Mouse (Mus musculus) kidney, embryonic 15.5 days (tissue): ENCODE results near the gene Npcd. TPM values are rescaled to one million over a fixed set of nuclear protein-coding genes. Genes with fewer than 3 reads are reported as not detected.

Experiments used
- ATAC-seq: fragments of 200-750 bp; cut with Nextera tagmentation; replicated peaks from 2 replicates; pipeline ENCODE4 v1.8.0; 2017; ENCODE audit warnings: moderate TSS enrichment; ENCODE audit not compliant: low FRiP score
- H3K27ac ChIP-seq: fragments of 300-500 bp; sonication (generic); 2 replicates; pipeline ENCODE4 v1.5.1; 2015; ENCODE audit warnings: mild to moderate bottlenecking, inconsistent platforms
- H3K27me3 ChIP-seq: fragments of 300-500 bp; sonication (generic); 2 replicates; pipeline ENCODE4 v1.6.1; 2015; ENCODE audit warnings: inconsistent platforms
- H3K36me3 ChIP-seq: fragments of 300-500 bp; sonication (generic); 2 replicates; pipeline ENCODE4 v1.6.1; 2015; ENCODE audit warnings: inconsistent platforms
- H3K4me1 ChIP-seq: fragments of 300-500 bp; sonication (generic); 2 replicates; pipeline ENCODE4 v1.6.1; 2015; ENCODE audit warnings: inconsistent platforms
- H3K4me2 ChIP-seq: fragments of 300-500 bp; sonication (generic); 2 replicates; pipeline ENCODE4 v1.6.1; 2015; ENCODE audit warnings: moderate library complexity, mild to moderate bottlenecking, inconsistent platforms
- H3K4me3 ChIP-seq: fragments of 300-500 bp; sonication (generic); replicated peaks from 2 replicates; pipeline ENCODE4 v1.5.1; 2015; ENCODE audit warnings: mild to moderate bottlenecking, inconsistent platforms
- H3K9ac ChIP-seq: fragments of 300-500 bp; sonication (generic); 2 replicates; pipeline ENCODE4 v1.6.1; 2015; ENCODE audit warnings: mild to moderate bottlenecking, inconsistent platforms
- H3K9me3 ChIP-seq: fragments of 300-500 bp; sonication (generic); replicated peaks from 2 replicates; pipeline ENCODE4 v1.6.1; 2016; ENCODE audit warnings: inconsistent platforms
- WGBS: fragments of 180-500 bp; shearing (Covaris S2); methylation state at CpG from one replicate; pipeline ENCODE4 v1.1.7; 2015; ENCODE audit warnings: mixed read lengths; 5-methylcytosine and 5-hydroxymethylcytosine counted together
- polyA plus RNA-seq: library from polyadenylated mRNA; unstranded; fragments of >200 nt; fragmentation: Nextera tagmentation; extraction: Ambion mirVana; gene quantifications from 2 replicates; pipeline ENCODE4 v1.2.1, GENCODE M21; 2015

Npcd gene
- polyA plus RNA-seq, 1 experiment from 2014 or later = not detected

DNA sequence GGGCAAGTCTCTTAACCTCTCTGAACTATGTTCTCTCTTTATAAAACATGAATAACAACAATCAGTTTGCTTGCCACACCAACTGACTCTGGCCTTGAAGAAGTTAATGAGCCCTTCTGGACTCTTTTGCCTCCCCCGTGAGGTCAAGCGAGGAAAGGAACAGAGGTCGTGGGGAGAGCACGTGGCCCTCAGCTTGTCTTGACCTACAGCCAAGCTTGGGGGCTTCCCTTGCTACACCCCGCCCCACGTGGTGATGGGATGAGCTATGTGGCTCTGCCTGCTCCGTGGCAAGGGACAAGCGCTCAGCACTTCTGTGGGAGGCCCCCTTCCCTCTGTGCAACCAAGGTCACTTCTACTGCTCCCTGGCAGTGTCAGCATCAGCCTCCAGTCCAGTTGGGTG is 89.3 kb downstream of the Npcd start:
- peaks cover 41% of the 10 kb centered on the region for H3K4me1 ChIP-seq
- 45% methylated on average over 8 of the region's 8 CpGs for WGBS
- no peaks in the 10 kb centered on the region for H3K9me3 ChIP-seq
- no peak overlapping the region for H3K9ac ChIP-seq
- H3K36me3 ChIP-seq = no peaks in the 10 kb centered on the region
- no peak overlapping the region for H3K4me2 ChIP-seq
- H3K27me3 ChIP-seq = no peaks in the 10 kb centered on the region
- no peak for ATAC-seq
- H3K4me3 ChIP-seq = no peak overlapping the region
- H3K27ac ChIP-seq = no peak overlapping the region

DNA sequence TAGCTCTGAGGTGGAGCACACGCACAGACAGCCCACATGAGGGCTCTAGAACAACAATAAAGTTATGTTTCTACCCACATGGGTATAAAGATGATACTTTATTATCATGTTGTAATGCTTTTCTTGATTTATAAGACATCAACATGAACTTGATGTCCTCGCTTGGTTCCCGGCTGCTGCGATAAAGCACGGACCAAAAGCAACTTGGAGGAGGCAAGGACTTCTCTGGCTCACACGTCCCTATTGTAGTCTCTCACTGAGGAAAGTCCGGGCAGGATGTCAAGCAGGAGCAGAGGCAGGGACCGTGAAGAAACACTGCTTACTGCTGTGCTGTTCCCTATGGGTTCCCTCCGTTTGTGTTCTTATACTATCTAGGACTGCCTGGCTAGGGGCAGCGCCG is 90.0 kb downstream of the Npcd start:
- no peak overlapping the region for H3K9ac ChIP-seq
- H3K4me1 ChIP-seq = peaks cover 49% of the 10 kb centered on the region
- H3K27ac ChIP-seq = no peak overlapping the region
- 90% methylated on average over 11 of the region's 11 CpGs for WGBS
- no peaks in the 10 kb centered on the region for H3K9me3 ChIP-seq
- no peak overlapping the region for H3K4me3 ChIP-seq
- no peak overlapping the region for H3K4me2 ChIP-seq
- H3K36me3 ChIP-seq = no peaks in the 10 kb centered on the region
- no peaks in the 10 kb centered on the region for H3K27me3 ChIP-seq
- no peak for ATAC-seq

DNA sequence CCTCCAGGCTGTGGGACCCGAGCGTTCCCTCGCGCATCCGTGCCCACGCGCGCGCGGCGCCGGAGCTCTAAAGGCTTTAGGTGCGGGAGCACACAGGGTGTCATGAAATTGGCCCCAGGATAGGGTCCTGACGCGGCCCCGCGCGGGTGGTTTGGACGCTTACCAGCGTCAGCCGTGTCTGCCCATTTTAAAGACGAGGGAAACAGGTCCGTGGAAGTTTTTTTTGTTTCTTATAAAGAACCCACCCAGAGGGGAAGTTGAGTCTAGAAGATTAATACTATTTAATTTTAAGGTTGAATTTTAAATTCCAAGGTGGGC is 91.4 kb downstream of the Npcd start:
- Histone ChIP-seq H3K9ac (peak overlapping the region; percentile 85), H3K27ac (peak overlapping the region; percentile 47; the same call in 1 of the 2 replicates), H3K4me3 (peak overlapping the region; percentile 97), H3K4me1 (peaks cover 56% of the 10 kb centered on the region), H3K4me2 (peak overlapping the region; percentile 93), H3K36me3 (peaks cover 12% of the 10 kb centered on the region), H3K27me3 (no peaks in the 10 kb centered on the region), H3K9me3 (no peaks in the 10 kb centered on the region)
- under 1% methylated on average over 23 of the region's 23 CpGs for WGBS
- no peak; the same call in 1 of the 2 replicates for ATAC-seq

DNA sequence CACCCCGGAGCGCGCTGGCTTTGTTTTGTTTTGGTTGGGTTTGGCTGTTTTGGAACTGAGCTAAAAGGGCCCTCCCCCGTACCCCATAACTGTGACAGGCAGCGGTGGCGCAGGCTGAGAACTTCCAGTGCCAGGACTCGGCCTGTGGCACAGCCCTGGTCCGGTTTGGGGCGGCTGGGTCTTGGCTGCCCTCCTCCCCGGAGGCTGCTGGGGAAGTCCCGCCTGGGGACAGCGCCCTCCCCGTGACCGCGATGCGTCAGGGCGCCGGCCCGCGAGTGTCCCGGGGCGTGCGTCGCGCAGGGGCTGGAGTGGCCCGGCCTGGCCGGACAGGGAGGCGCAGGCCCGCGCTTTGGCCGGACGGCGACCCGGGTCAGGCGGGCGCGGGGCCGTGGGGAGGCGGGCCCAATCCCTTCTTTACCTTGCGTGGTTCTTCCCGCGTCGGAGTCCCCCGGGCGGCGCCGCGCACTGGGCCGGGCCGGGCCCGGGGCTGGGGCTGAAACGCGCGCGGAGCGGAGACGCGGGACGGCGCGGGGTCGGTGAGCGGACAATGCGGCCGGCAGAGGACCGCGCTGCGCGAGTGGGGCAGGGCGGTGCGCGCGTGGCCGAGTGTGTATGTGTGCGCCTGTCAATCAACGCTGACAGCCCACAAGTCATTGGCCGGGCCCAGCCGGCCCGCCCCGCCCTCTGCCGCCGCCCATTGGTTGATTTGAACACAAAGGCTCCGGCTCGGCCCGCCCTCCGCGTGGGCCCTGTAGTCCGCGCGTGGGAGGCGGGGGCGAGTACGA is 91.9 kb downstream of the Npcd start, which contains the start of gene Sun2:
Gene Sun2 (minus strand): TSS at position 616 of the 785 bp plus-strand sequence.
- Histone ChIP-seq H3K27ac (peak within 1 kb of the TSS; percentile 72), H3K36me3 (peaks cover 18% of the 10 kb centered on the region), H3K4me3 (peak within 1 kb of the TSS; percentile 97), H3K9ac (peak within 1 kb of the TSS; percentile 85), H3K4me2 (peak within 1 kb of the TSS; percentile 93), H3K27me3 (no peaks in the 10 kb centered on the region), H3K4me1 (peaks cover 56% of the 10 kb centered on the region), H3K9me3 (no peaks in the 10 kb centered on the region)
- peak; percentile 89 for ATAC-seq
- under 1% methylated on average over 78 of the region's 93 CpGs for WGBS

DNA sequence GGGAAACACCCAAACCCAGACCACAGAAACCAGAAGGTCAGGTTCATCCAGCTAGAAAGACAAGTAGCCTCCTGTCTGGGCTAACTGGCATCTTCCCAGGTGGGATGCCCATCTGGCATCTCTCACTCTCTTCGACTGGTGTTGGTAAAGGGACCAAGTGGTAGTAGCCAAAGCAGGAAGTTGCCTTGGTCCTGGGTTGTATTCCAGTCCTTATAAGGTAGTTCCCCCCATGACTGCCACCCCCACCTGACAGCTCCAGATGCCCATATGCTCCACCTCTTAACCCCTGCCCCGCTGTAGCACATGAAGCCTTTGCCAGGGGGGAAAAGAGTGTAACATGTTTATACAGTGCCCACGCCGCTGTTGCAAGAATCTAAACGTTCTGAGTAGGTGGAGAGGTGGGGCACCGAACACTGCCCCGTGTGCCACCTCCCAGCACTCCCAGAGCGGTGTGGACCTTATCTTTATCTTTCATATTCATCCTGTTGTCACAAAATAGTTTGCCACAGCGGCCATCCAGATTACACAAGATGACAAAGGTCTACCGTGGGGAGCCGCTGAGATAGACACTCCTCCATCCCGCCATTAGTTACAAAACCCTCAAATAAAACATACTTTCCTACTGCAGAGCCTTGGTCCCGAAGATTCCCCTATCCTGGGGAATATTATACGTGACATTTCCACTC is 92.7 kb downstream of the Npcd start:
- Histone ChIP-seq H3K4me1 (peaks cover 56% of the 10 kb centered on the region), H3K27ac (peak overlapping the region; percentile 72), H3K4me2 (peak overlapping the region; percentile 93), H3K9me3 (no peaks in the 10 kb centered on the region), H3K9ac (peak overlapping the region; percentile 85), H3K4me3 (peak overlapping the region; percentile 97), H3K36me3 (peaks cover 26% of the 10 kb centered on the region), H3K27me3 (no peaks in the 10 kb centered on the region)
- WGBS = 22% methylated on average over 14 of the region's 14 CpGs
- no peak for ATAC-seq

DNA sequence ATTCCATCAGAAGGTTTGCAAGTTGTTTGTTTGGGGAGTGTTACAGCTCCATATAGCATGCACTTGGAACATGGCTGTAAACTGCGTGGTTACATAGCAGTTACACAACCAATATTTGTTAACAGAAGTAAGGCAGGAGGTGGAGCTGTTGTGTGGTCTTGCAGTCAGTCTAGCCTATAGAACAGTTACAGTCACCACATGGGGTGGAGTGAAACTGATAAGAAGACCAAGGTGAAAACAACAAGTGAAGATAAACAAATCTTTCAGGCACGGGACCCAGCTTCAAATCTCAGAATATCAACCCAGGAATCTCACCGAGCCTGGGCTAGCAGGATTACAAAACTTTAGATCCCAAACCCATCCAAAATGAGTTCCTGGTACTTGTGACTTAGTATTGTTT is 93.3 kb downstream of the Npcd start:
- peak overlapping the region; percentile 85; the same call in 1 of the 2 replicates for H3K9ac ChIP-seq

More for the DNA sequence above, 93.3 kb downstream of the Npcd start:
- H3K4me3 ChIP-seq = peak overlapping the region; percentile 97
- H3K27me3 ChIP-seq = no peaks in the 10 kb centered on the region
- H3K4me1 ChIP-seq = peaks cover 57% of the 10 kb centered on the region
- H3K36me3 ChIP-seq = peaks cover 30% of the 10 kb centered on the region
- peak overlapping the region; percentile 93 for H3K4me2 ChIP-seq
- no peaks in the 10 kb centered on the region for H3K9me3 ChIP-seq
- no peak overlapping the region for H3K27ac ChIP-seq
- 86% methylated on average over 3 of the region's 3 CpGs for WGBS
- no peak for ATAC-seq

Other genes with a start within 250 kb of the Npcd start
- 2.6 and 2.7 TPM in 2 replicates for gene Dmc1, start 229.1 kb downstream of the Npcd start, polyA plus RNA-seq
- gene Fam227a, start 175.3 kb downstream of the Npcd start, polyA plus RNA-seq = 1.3 and 1.5 TPM in 2 replicates
- gene Cby1, start 175.0 kb downstream of the Npcd start, polyA plus RNA-seq = 51.5 and 56.6 TPM in 2 replicates
- gene Tomm22, start 163.4 kb downstream of the Npcd start, polyA plus RNA-seq = 249 and 266 TPM in 2 replicates
- gene Josd1, start 146.3 kb downstream of the Npcd start, polyA plus RNA-seq = 19.0 and 21.1 TPM in 2 replicates
- gene Gtpbp1, start 143.4 kb downstream of the Npcd start, polyA plus RNA-seq = 32.6 and 36.5 TPM in 2 replicates
- 5.7 and 5.9 TPM in 2 replicates for gene Sun2, start 91.7 kb downstream of the Npcd start, polyA plus RNA-seq
- gene Dnal4, start 56.4 kb downstream of the Npcd start, polyA plus RNA-seq = 58.3 and 67.4 TPM in 2 replicates
- gene Nptxr, start 29.5 kb downstream of the Npcd start, polyA plus RNA-seq = 2.0 and 2.4 TPM in 2 replicates
- gene Cbx6, start 451 bp upstream of the Npcd start, polyA plus RNA-seq = 45.5 and 50.4 TPM in 2 replicates
- gene Apobec3, start 57.4 kb upstream of the Npcd start, polyA plus RNA-seq = 29.3 and 31.0 TPM in 2 replicates
- gene Cbx7, start 136.9 kb upstream of the Npcd start, polyA plus RNA-seq = 2.9 and 3.0 TPM in 2 replicates
- gene Pdgfb, start 180.7 kb upstream of the Npcd start, polyA plus RNA-seq = 3.8 and 5.1 TPM in 2 replicates